Mouse (Mus musculus) spleen, adult 18-20 months (tissue): Measurements from ENCODE around the gene Glis3.

Experiments used
- DNase-seq, 2 experiments: peaks; one replicate each; pipeline ENCODE4 v3.0.0; 2022; ENCODE audit warnings: mixed read lengths in 2 of 2

The Glis3 gene

DNA sequence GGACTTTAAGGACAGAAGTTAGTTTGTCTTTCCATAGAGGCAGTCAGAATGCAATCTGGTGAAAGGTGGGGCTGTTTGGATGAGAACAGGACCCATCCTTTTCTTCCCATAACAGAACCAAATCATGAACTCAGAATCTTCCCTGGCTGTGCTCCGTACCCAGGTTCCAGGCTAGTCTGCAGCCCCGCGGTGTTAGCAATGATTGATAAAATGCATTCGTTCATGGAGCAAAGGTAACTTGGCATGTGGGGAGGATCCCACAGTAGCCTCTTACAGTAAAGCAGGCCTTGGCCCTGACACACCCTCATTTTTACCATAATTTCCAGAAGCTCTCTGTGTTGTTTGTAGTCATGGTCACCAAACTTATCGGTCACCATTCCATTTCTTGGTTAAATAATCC is 152.4 kb downstream of the Glis3 start:
- DNase-seq = no peak

DNA sequence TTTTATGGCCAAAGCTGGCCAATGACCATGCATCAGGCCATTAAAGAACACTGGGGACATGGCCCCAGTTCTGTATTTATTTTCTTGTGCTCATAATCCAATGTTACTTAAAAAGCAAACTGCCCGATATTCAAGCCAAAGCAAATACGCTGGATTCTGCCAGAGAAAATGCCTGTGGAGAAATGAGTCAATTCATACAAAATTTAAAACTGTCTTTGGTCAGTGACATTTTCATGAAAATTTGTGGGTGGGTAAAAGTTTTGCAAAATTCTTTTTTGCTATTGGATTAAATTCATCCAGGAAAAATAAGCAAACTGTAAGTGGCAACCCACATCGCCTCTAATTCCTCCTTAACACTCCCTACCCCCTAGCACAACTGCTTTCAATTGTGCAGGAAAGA is 154.5 kb downstream of the Glis3 start:
- no peak for DNase-seq

- no peak for DNase-seq
These were observed 157.6 kb downstream of the Glis3 start for GRCm38 (mm10) chr19:28522289-28522688.

DNA sequence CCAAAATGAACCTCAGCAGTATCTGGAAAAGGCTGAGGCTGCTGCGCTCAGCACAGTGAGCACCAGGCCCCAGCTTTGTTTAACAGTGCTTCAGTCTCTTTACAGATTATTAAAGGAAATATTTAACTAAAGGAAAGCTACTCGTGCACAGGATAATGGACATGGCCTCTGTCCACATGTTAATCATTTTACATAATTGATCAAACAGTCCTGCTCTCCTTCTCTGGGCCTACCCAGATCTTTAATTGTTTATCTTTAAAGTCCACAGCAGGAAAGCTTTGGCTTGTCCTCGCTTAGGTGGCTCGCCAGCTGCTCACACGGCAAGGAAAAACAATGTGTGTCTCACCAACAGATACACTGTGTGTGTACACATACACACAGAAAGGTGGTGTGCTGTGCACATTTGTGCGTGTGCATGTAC is 159.1 kb downstream of the Glis3 start:
- no peak for DNase-seq

DNA sequence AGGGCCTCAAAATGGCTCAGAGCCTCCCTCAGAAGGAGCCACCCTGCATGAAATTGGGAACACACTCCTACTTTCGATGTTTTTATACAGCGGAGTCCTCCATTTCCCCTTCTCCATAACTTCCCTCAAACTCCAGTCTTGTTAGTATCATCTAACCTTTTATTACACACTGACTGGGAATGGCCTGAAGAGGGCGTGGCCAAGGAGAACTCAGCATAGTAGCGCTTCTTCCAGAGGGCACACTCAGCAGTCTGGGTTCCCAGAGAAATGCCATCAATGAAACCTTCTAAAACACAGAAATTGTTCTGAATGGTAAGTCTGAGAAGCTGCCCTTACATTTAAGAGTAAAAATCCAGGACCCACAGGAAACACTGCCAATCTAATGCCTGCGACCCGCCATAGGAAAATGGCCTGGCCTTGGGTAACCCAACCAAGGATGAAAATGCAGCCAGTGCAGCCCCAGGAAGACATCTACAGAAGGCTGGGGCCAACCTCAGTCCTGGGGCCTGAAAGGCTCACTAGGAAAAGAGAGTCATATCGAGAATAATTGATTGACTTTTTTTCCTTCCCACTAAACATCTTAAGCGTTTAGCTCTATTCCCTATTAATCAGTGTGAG is 159.6 kb downstream of the Glis3 start:
- no peak for DNase-seq

DNA sequence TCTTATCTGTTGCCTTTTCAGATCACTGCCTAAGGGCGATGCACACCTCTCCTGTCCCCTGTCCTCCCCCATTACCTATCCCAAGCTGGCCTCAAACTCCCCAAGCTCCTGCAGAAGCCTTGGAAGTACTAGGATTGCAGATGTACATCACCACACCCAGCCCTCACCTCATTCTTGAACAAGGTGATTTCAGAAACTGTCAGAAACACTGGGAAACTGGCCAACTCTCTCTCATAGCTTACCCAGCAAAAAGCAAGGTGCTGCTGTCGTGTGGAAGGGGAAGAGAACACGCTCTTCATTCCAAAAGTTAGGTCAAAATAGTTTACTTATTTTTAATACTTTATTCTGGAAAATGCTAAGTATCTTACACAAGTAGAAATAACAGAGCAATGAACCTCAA is 160.6 kb downstream of the Glis3 start:
- no peak for DNase-seq

DNA sequence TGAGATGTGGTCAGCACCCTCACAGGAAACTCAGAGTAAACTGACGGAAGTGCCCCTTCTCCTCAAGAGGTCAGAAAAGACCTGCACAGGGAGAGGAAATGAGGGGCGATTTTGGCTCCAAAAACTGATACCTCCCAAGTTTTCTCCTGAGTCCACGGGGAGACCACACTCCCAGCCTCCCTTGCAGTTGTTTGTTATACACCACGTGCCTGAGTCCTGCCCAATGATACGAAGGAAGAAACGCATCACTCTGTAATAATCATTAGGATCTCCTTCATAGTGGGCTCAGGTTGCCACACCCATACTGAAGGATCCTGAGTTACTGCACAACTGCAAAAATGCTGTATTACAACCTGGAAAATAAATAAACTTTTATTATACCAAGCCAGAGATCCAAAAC is 161.0 kb downstream of the Glis3 start:
- DNase-seq = no peak

- no peak for DNase-seq
These were observed 161.6 kb downstream of the Glis3 start for GRCm38 (mm10) chr19:28518266-28518665.

- DNase-seq = no peak
These were observed 162.3 kb downstream of the Glis3 start for GRCm38 (mm10) chr19:28517464-28518080.

- no peak for DNase-seq
These were observed 163.4 kb downstream of the Glis3 start for GRCm38 (mm10) chr19:28516487-28516886.

DNA sequence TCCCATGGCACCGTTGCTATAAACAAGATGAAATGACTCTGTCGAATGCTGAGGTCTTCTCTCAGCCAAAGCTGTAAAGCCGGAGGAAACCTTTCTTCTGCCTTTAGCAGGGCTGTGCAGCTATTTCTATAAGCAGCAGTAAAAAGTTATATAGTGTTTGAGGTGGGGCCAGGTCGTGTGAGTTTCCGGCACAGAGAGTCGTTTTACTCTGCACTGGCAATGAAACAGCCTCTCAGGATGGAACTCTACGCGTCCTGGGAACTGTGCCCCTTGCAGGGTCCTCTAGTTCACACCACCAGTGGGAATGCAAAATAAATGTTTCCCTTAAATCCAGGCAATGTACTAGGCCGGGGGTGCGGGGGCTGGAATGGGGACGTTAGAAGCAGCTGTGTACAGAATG is 167.4 kb downstream of the Glis3 start:
- no peak for DNase-seq

DNA sequence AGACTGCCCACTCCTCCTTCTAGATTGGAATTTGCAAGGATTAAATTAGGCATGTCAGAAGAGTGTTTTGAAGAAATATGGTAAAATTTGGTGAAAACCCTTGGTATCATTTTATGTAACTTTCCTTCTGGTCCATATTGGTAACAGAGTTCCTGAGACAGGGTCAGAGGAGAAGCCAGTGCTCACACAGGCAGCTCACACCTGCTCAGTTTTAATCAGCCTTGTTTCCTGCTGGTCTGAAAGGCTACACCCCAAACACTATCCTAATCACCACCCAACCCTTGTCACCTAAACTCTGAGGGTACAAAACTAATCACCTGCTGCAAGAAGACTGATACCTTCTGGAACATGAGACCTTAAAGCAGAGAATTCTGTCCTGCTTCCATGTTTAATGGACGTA is 168.0 kb downstream of the Glis3 start:
- DNase-seq = no peak

- DNase-seq = no peak
These were observed 174.5 kb downstream of the Glis3 start for GRCm38 (mm10) chr19:28505376-28505775.

- no peak for DNase-seq
These were observed 176.9 kb downstream of the Glis3 start for GRCm38 (mm10) chr19:28503011-28503410.

GRCm38 (mm10) chr19:28500975-28501374 is 178.9 kb downstream of the Glis3 start:
- DNase-seq = no peak

GRCm38 (mm10) chr19:28500505-28500904 is 179.4 kb downstream of the Glis3 start:
- DNase-seq = no peak

DNA sequence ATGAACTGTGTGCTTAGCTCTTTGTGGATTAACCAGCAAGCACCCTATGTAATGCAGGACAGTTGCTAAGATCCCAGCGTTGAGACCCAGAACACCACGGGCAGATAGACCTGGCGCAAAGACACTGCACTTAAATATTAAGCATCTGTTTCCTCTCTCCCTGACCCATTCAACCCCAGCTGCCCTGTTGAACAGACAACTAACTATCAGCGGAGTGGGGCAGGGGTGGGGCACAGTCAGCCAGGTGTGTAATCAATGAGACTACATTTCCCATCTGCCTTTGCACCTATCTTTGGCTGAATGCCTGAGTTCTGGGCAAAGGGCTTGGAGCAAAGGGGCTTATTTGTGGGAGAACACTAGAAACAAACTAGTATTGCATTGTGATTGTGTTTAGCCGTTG is 180.1 kb downstream of the Glis3 start:
- DNase-seq = no peak

GRCm38 (mm10) chr19:28495926-28496325 is 184.0 kb downstream of the Glis3 start:
- no peak for DNase-seq

GRCm38 (mm10) chr19:28493605-28494260 is 186.1 kb downstream of the Glis3 start:
- DNase-seq = no peak

DNA sequence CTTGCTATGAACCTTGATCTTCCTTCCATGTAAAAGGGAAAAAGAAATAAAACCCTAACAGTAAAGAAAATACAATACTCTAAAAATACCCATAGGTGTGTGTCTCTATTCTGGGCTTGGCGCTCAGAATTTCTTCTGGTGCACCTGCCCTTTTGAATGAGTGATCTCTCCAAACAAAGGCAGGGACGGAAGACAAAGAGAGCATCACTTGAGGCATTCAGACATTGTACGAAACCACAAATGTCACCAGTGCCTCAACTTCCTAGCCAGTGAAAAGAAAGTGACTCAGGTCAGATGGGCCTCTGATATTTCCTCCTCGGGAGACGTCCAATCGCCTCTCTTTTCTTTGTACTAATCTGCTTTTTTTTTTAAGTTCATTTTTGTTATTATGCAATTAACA is 201.8 kb downstream of the Glis3 start:
- DNase-seq = no peak

DNA sequence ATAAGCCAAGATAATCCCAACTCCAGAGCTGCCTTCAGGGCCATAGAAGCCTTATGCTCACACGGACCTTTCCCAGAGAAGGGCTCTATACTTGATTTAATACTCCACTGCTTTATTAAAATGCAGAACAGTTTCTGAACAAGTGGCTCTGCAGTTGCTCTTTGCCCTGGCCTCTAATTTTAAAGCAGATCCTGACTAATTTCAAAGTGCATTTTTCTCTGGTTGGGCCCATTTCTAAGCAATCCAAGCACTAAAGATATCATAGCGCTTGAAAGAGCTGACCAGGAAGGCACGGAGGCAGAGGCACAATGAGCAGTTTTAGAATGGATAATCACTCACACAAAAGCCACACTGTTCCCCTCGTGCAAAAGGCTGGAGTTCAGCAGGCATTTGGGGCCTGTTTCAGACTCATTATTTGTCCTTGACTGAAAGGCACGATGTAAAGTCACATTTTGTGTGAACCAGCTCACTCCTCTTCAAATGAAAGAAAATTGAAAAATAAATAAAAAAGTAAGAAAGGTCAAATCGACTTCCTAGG is 202.5 kb downstream of the Glis3 start:
- no peak for DNase-seq

- no peak for DNase-seq
These were observed 206.3 kb downstream of the Glis3 start for GRCm38 (mm10) chr19:28473621-28474020.

DNA sequence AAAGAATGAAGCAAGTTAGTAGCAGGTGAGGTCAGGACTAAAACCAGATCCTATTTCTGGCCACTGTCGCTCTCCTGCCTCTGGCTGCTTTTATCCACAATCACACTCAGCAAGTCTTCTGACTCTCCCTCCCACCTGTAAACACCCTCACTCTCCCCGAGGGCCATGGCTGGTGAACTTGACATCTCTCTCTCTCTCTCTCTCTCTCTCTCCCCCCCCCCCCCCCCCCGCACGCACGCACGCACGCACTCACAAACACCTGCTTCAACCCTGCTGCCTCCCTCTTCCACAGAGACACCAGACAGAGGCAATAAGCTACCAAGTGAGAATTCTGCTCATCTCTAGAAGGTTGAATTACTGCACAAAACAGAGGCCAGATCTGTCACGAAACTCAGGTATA is 208.7 kb downstream of the Glis3 start:
- no peak for DNase-seq

GRCm38 (mm10) chr19:28465779-28466178 is 214.1 kb downstream of the Glis3 start:
- no peak for DNase-seq
